ENCODE assay signal across 16 mouse cellular contexts in the genomic region with DNA sequence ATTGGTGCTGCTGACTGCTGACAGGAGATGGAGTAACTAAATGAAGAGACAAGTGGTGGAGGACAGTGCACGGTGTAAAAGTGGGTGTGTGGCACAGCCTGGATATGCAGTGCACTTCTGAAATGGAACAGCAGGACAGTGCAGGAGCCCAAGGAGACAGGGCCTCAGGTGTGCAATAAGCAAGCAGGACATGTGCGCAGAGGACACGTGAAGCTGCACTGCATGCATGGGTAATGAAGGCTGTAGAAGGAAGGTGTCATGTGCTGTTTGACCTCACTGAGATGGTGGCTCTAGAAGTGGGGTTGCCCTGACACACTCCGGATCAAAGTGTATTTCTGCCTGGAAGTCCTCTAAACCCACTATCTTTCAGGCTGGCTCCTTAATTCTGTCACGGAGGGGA. TPM values are rescaled to one million over a fixed set of nuclear protein-coding genes. Genes with fewer than 3 reads are reported as not detected.
DNase-seq lines count a peak whose midpoint lies in the region; ATAC-seq and TF ChIP-seq lines count a peak whose summit lies in the region.
"Had no signal": no experiment of that assay in that cellular context is flagged by ENCODE, and none has a peak within 500 bp of the region (broad histone marks: within the 10 kb centered on the region; RNA-seq: fewer than 3 reads in every experiment).

No protein-coding gene starts in this region.

- no peak for DNase-seq in embryonic facial prominence, embryonic 10.5 days (ENCODE audit: low spot score)
- peak; percentile 68 for DNase-seq in splenic B cell, adult 2 months (ENCODE audit: low read depth, low spot score)
- DNase-seq in layer of hippocampus, postnatal 25 days (ENCODE audit: extremely low spot score in 1 of 2, low spot score in 1 of 2) = no peak
- DNase-seq in left cerebral cortex, adult 8-10 months (ENCODE audit: low spot score in 2 of 2) = no peak
- DNase-seq: adrenal gland, postnatal 36 days; heart, postnatal 4 days; lung, postnatal 10 days; right cerebral cortex, adult 18-20 months had no signal

- H3K4me3 ChIP-seq in embryonic facial prominence, embryonic 13.5 days = no peak overlapping the region
- no peak overlapping the region for H3K4me3 ChIP-seq in embryonic facial prominence, embryonic 10.5 days
- H3K4me3 ChIP-seq in megakaryocyte, embryonic 14.5 days (replicated peaks) = peak overlapping the region; percentile 66
- H3K4me3 ChIP-seq in intestine, postnatal 0 days (ENCODE audit: low read depth, low read length) = no peak overlapping the region
- H3K4me3 ChIP-seq: midbrain, embryonic 12.5 days; neural tube, embryonic 13.5 days had no signal

- no peaks in the 10 kb centered on the region for H3K9me3 ChIP-seq in embryonic facial prominence, embryonic 13.5 days
- H3K9me3 ChIP-seq in embryonic facial prominence, embryonic 10.5 days = no peaks in the 10 kb centered on the region
- H3K9me3 ChIP-seq in megakaryocyte, embryonic 14.5 days = no peaks in the 10 kb centered on the region
- H3K9me3 ChIP-seq in intestine, postnatal 0 days (ENCODE audit: control insufficient read depth) = no peaks in the 10 kb centered on the region
- H3K9me3 ChIP-seq: G1E; midbrain, embryonic 12.5 days; neural tube, embryonic 13.5 days had no signal

- peaks cover 37% of the 10 kb centered on the region for H3K36me3 ChIP-seq in embryonic facial prominence, embryonic 13.5 days
- H3K36me3 ChIP-seq in embryonic facial prominence, embryonic 10.5 days (replicated peaks) = peaks cover 64% of the 10 kb centered on the region
- H3K36me3 ChIP-seq in megakaryocyte, embryonic 14.5 days (replicated peaks; ENCODE audit: low read length) = peaks cover 96% of the 10 kb centered on the region
- peaks cover 35% of the 10 kb centered on the region for H3K36me3 ChIP-seq in intestine, postnatal 0 days (ENCODE audit: control insufficient read depth, insufficient read depth)
- no peaks in the 10 kb centered on the region for H3K36me3 ChIP-seq in splenic B cell, adult 2 months (ENCODE audit: control insufficient read depth, insufficient read depth, low read length, poor library complexity, severe bottlenecking)

- WGBS in embryonic facial prominence, embryonic 13.5 days = 92% methylated on average over 5 of the region's 5 CpGs
- 87% methylated on average over 5 of the region's 5 CpGs for WGBS in embryonic facial prominence, embryonic 10.5 days
- WGBS in intestine, postnatal 0 days = 45% methylated on average over 5 of the region's 5 CpGs

- 0 out of 2 replicates have a peak overlapping the region, but pooled peaks have one; percentile 17 for H3K27ac ChIP-seq in embryonic facial prominence, embryonic 13.5 days
- no peak overlapping the region for H3K27ac ChIP-seq in embryonic facial prominence, embryonic 10.5 days (replicated peaks)
- peak overlapping the region; percentile 82 for H3K27ac ChIP-seq in intestine, postnatal 0 days (ENCODE audit: low read depth, low read length)
- H3K27ac ChIP-seq: midbrain, embryonic 12.5 days; neural tube, embryonic 13.5 days had no signal

- H3K4me2 ChIP-seq in embryonic facial prominence, embryonic 13.5 days = no peak overlapping the region
- H3K4me2 ChIP-seq in intestine, postnatal 0 days (replicated peaks; ENCODE audit: low read depth) = peak overlapping the region; percentile 33; the same call in 1 of the 2 replicates
- H3K4me2 ChIP-seq: liver, embryonic 11.5 days; midbrain, embryonic 12.5 days; neural tube, embryonic 13.5 days had no signal

- TF ChIP-seq CTCF in intestine, postnatal 0 days (IDR thresholded peaks at IDR 0.05; ENCODE audit: low read depth) = no peak; the same call in 1 of the 2 replicates

- H3K27me3 ChIP-seq in embryonic facial prominence, embryonic 13.5 days = no peaks in the 10 kb centered on the region
- no peaks in the 10 kb centered on the region for H3K27me3 ChIP-seq in embryonic facial prominence, embryonic 10.5 days (replicated peaks; ENCODE audit: low read depth, poor library complexity, severe bottlenecking)
- no peaks in the 10 kb centered on the region for H3K27me3 ChIP-seq in megakaryocyte, embryonic 14.5 days (replicated peaks)
- no peaks in the 10 kb centered on the region for H3K27me3 ChIP-seq in intestine, postnatal 0 days (replicated peaks; ENCODE audit: control insufficient read depth, insufficient read depth, low read length)
- no peaks in the 10 kb centered on the region for H3K27me3 ChIP-seq in splenic B cell, adult 2 months (ENCODE audit: control insufficient read depth, insufficient read depth, low read length, poor library complexity, severe bottlenecking)
- H3K27me3 ChIP-seq: midbrain, embryonic 12.5 days; neural tube, embryonic 13.5 days had no signal

- H3K4me1 ChIP-seq in embryonic facial prominence, embryonic 13.5 days = no peaks in the 10 kb centered on the region
- H3K4me1 ChIP-seq in embryonic facial prominence, embryonic 10.5 days = no peaks in the 10 kb centered on the region
- H3K4me1 ChIP-seq in megakaryocyte, embryonic 14.5 days = peaks cover 49% of the 10 kb centered on the region
- H3K4me1 ChIP-seq in intestine, postnatal 0 days (replicated peaks; ENCODE audit: control insufficient read depth, insufficient read depth, low read length) = peaks cover 19% of the 10 kb centered on the region; the same call in 1 of the 2 replicates
- H3K4me1 ChIP-seq: midbrain, embryonic 12.5 days had no signal

- H3K9ac ChIP-seq in embryonic facial prominence, embryonic 13.5 days = no peak overlapping the region
- no peak overlapping the region for H3K9ac ChIP-seq in intestine, postnatal 0 days (ENCODE audit: low read depth, low read length)
- H3K9ac ChIP-seq: midbrain, embryonic 12.5 days; neural tube, embryonic 13.5 days had no signal

- ATAC-seq in embryonic facial prominence, embryonic 13.5 days (ENCODE audit: insufficient number of reproducible peaks, insufficient read depth, low FRiP score, low TSS enrichment, low read depth) = no peak
- no peak for ATAC-seq in megakaryocyte, adult 5-6 weeks (ENCODE audit: poor library complexity, severe bottlenecking)
- peak; percentile 55 for ATAC-seq in intestine, postnatal 0 days

RNA-seq across cellular contexts. Expression of gene Prodh, which starts 15.4 kb away (rescaled TPM):
- polyA plus RNA-seq in embryonic facial prominence, embryonic 13.5 days (2015; fragmentation: Nextera tagmentation; extraction: Ambion mirVana) = 8.2 and 10.5 TPM in 2 replicates
- 16.2 and 16.9 TPM in 2 replicates for polyA plus RNA-seq in embryonic facial prominence, embryonic 10.5 days (2016; fragmentation: Nextera tagmentation; extraction: Ambion mirVana)
- 45.8 and 90.5 TPM in 2 replicates for polyA plus RNA-seq in megakaryocyte, embryonic 14.5 days (2012; ENCODE audit: insufficient read depth, low replicate concordance)
- 1.3 and 2.2 TPM in 2 replicates for total RNA-seq in megakaryocyte, adult 5-6 weeks (2015)
- 5.7 and 9.8 TPM in 2 replicates for total RNA-seq in megakaryocyte, adult 5-6 weeks (2017)
- 23.2 and 40.9 TPM in 2 replicates for polyA plus RNA-seq in intestine, postnatal 0 days (2015; fragmentation: Nextera tagmentation; extraction: Ambion mirVana)
- 10 to 100 TPM; 37.2 to 38.6 TPM for total RNA-seq in layer of hippocampus, postnatal 25 days (2021)
- 10 to 100 TPM; 27.2 to 45.1 (median 31.8) TPM for total RNA-seq in left cerebral cortex, adult 8-10 months (2022)

RNA-seq across cellular contexts. Expression of gene Dgcr6, which starts 22.0 kb away (rescaled TPM):
- polyA plus RNA-seq in embryonic facial prominence, embryonic 13.5 days (2015; fragmentation: Nextera tagmentation; extraction: Ambion mirVana) = 118 and 123 TPM in 2 replicates
- 151 and 165 TPM in 2 replicates for polyA plus RNA-seq in embryonic facial prominence, embryonic 10.5 days (2016; fragmentation: Nextera tagmentation; extraction: Ambion mirVana)
- 17.8 and 20.5 TPM in 2 replicates for polyA plus RNA-seq in megakaryocyte, embryonic 14.5 days (2012; ENCODE audit: insufficient read depth, low replicate concordance)
- total RNA-seq in megakaryocyte, adult 5-6 weeks (2015) = 9.8 and 11.4 TPM in 2 replicates
- total RNA-seq in megakaryocyte, adult 5-6 weeks (2017) = 3.4 and 7.9 TPM in 2 replicates
- 98.4 and 106 TPM in 2 replicates for polyA plus RNA-seq in intestine, postnatal 0 days (2015; fragmentation: Nextera tagmentation; extraction: Ambion mirVana)
- total RNA-seq in layer of hippocampus, postnatal 25 days (2021) = 10 to 100 TPM; 76.0 to 85.6 TPM
- 10 to 100 TPM; 69.8 to 89.4 (median 80.6) TPM for total RNA-seq in left cerebral cortex, adult 8-10 months (2022)

RNA-seq across cellular contexts. Expression of gene Rtn4r, which starts 52.8 kb away (rescaled TPM):
- polyA plus RNA-seq in embryonic facial prominence, embryonic 13.5 days (2015; fragmentation: Nextera tagmentation; extraction: Ambion mirVana) = 5.6 and 6.3 TPM in 2 replicates
- polyA plus RNA-seq in embryonic facial prominence, embryonic 10.5 days (2016; fragmentation: Nextera tagmentation; extraction: Ambion mirVana) = 0.87 and 1.4 TPM in 2 replicates
- polyA plus RNA-seq in megakaryocyte, embryonic 14.5 days (2012; ENCODE audit: insufficient read depth, low replicate concordance) = 56.5 and 164 TPM in 2 replicates
- total RNA-seq in megakaryocyte, adult 5-6 weeks (2015) = 0.36 and 0.85 TPM in 2 replicates
- total RNA-seq in megakaryocyte, adult 5-6 weeks (2017) = 0.26 TPM in 1 of 2 replicates, not detected in the other
- polyA plus RNA-seq in intestine, postnatal 0 days (2015; fragmentation: Nextera tagmentation; extraction: Ambion mirVana) = 1.6 and 1.9 TPM in 2 replicates
- total RNA-seq in layer of hippocampus, postnatal 25 days (2021) = 100 to 1,000 TPM; 102 to 111 TPM
- 100 to 1,000 TPM; 100 to 120 (median 105) TPM for total RNA-seq in left cerebral cortex, adult 8-10 months (2022)
- polyA plus RNA-seq: G1E had no signal
